Mouse (Mus musculus) T-helper 17 cell (primary cell): ENCODE data around the gene Ctnna3.
"Not testable (repeated sequence)": the region's sequence is repeated elsewhere in the genome, so short reads cannot be mapped to it uniquely, and the experiment has no call there.

Source experiments
- in situ Hi-C, 2 experiments: fragments of 300-600 bp; cut with MboI, MseI; formaldehyde crosslinking; loops; 1 replicate in 1 of 2; 2 replicates in 1 of 2; pipeline ENCODE4 v1.15.1; 2025; ENCODE audit warnings: high pct_unique_total_duplicates in 2 of 2

Ctnna3 gene

GRCm38 (mm10) chr10:64135481-64135880, 705.6 kb downstream of the Ctnna3 start:
- in situ Hi-C loops = no loop called here

DNA sequence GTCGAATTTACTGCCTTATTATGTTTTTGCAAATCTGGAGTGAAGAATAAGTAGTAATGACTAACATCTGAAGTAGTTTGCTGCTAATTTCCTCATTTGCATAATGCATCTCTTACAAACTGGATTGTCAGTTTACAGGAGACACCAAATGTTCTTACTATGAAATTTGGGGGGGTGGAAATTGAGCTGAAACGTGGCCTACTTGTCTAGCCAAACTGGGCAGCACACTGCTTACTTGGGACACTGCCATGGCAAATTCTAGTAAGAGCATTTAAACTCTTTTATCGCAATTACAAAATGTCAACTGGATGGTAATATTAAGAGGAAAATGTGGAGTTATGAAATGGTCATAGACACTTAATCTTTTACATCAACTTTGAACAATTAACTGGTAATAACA, 716.6 kb downstream of the Ctnna3 start:
- in situ Hi-C loops = no loop called here

DNA sequence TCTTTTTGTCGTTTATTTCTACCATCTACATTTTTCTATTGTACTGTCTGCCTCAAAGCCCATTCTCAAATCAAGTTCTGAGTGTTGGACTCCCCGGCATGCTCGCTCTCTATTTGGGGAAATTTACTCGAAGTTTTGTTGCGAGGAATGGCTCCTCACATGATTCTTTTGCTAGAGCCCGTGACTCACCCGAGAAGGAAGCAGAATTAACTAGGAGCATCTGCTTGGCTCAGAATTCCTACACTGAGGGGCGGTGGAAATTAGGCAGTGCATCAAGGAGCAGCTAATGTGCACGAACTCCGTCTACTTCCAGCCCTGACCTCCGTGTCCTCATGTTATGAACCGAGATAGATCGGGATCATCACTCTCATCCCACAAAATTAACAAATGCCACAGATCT, 751.8 kb downstream of the Ctnna3 start:
- in situ Hi-C loops = no loop called here

- in situ Hi-C loops = no loop called here
These were observed 752.8 kb downstream of the Ctnna3 start for GRCm38 (mm10) chr10:64182731-64183130.

DNA sequence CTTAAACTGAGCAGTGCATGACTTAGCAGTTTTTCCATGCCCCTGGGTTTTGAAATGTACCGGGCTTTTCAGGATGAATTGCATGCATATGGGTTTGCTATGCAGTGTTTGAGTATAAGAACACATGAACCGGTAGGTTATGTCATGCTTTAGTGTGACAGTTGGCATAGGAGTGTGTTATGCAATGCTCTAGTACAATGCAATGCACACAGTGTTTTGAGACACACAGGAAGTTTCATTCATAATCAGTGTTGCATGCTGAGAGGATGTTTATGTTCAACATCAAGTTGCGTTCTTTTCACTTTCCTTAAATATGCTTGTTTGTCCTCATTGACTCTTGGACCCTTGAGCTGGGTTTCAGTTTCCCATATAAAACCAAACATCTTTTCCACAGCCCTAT, 758.1 kb downstream of the Ctnna3 start:
- in situ Hi-C loops = no loop called here

DNA sequence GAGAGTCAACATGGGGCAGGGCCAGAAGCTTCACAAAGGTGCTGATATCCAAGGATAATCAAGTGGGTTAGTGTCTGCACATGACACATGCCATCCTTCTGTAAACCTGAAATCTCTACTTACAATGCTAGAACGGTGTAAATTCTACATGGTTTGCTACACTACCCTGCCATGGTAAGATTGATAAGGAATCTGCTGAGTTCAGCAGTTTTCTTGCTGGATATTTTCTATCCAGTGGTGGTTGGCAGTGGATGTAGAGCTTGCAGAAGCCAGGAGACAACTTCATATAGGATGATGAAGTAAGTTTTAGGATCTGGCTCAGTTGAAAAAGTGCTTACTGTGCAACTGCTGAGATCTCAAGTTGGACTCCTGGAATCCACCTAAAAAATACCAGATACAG, 767.7 kb downstream of the Ctnna3 start:
- in situ Hi-C loops = no loop called here

- in situ Hi-C loops = no loop called here
These were observed 785.7 kb downstream of the Ctnna3 start for GRCm38 (mm10) chr10:64215632-64216031.

DNA sequence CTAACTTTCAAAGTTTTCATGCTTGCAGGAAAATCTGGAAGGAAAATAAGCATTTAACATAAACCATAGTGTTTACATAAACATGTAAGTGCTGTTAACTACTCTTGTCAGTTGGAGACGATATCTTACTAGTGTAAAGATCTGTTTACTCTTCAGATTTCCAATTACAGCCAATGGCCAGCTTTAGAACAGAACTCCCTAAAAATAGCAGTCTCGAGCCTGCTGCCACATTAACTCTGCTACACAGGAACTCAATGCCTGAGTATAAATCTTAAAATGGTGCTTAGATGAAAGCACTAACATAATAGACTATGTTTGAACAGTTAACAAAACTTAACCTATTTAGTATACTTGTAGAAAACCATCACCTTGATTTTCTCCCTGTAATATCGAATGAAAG, 793.1 kb downstream of the Ctnna3 start:
- in situ Hi-C loops = loop anchor here in 1 of 2 experiments (10.0 kb wide), 1 partner anchor 1662 kb away; no protein-coding TSS in a partner anchor

GRCm38 (mm10) chr10:64224007-64224406, 794.1 kb downstream of the Ctnna3 start:
- in situ Hi-C loops = loop anchor here in 1 of 2 experiments (10.0 kb wide), 1 partner anchor 1661 kb away; no protein-coding TSS in a partner anchor

DNA sequence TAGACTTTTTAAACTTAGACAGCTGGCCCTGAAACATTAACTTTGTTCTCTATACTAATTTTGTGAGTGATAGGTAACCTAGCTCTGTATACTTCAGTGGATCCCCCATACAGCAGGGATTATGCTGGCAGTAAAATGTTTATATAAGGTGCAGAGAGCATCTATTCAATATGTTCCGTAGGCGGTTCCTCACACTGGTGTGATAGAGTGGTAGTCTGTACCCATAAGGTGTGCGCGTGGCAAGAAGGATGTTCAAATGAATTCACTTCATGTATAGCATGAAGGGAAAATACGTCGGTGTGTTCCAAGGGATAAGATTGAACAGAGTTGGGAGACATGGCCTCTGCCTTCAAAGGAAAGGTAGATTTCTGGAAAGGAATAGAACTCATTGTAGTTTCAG, 794.5 kb downstream of the Ctnna3 start:
- in situ Hi-C loops = loop anchor here in 1 of 2 experiments (10.0 kb wide), 1 partner anchor 1660 kb away; no protein-coding TSS in a partner anchor

- in situ Hi-C loops = loop anchor here in 1 of 2 experiments (10.0 kb wide), 1 partner anchor 1659 kb away; no protein-coding TSS in a partner anchor
These were observed 795.9 kb downstream of the Ctnna3 start for GRCm38 (mm10) chr10:64225826-64226225.

GRCm38 (mm10) chr10:64243421-64243820, 813.5 kb downstream of the Ctnna3 start:
- in situ Hi-C loops = loop anchor here in 1 of 2 experiments (5.0 kb wide), 1 partner anchor 34 kb away; no protein-coding TSS in a partner anchor

- in situ Hi-C loops = no loop called here
These were observed 838.3 kb downstream of the Ctnna3 start for GRCm38 (mm10) chr10:64268156-64268555.

DNA sequence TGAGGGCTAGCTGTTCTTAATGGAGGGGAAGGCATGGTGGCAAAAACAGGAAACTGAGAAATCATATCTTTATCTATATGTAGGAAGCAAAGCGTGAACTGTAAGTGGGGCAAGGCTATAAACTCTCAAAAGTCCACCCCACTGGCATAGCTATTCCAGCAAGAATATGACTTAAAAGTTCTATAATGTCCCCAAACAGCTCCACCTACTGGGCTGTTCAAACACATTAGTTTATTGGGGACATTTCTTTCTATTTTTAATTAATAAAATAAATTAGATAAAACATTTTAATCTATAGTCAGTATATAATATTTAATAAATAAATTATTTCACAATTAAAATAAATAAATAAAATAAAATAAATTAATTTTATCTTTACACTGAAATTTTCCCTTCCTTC, 845.2 kb downstream of the Ctnna3 start:
- in situ Hi-C loops = loop anchor here in 1 of 2 experiments (5.0 kb wide), 1 partner anchor 33 kb away; no protein-coding TSS in a partner anchor

DNA sequence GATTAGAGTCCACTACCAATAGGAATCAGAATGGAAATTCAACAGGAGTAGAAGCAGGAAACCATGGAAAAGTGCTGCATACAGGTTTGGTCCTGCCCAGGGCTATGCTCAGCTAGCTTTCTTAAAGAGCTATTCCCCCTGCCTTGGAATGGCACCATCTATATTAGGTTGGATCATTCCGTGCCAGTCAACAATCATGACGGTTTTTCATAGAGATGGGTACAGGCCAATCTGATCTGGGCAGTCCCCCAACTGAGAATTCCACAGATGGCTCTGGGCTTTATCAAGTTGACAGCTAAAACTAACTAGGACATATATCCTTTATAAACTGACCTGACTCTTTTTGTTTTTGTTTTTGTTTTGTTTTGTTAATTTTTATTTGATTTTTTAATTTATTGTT, 848.9 kb downstream of the Ctnna3 start:
- in situ Hi-C loops = loop anchor here in 1 of 2 experiments (5.0 kb wide), 1 partner anchor 37 kb away; no protein-coding TSS in a partner anchor

DNA sequence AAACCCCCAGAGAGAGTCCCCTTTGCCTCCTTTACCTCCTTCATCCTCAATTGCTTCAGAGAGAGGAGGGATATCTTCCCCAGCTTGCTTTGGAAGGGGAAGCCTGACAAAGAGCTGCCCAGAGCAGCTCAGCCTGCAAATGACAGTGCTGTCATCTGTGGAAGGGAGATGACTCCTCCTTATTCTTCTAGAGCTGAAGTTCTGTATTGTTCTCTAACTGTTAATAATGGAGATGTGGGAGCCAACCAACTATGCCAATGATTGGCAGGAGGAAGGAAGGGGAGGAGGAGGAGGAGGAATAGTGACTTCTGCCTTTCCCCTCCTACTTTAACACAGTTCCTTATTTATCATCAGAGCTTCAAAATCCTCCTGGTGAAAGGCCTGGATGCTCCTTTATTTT, 875.9 kb downstream of the Ctnna3 start:
- in situ Hi-C loops = no loop called here

DNA sequence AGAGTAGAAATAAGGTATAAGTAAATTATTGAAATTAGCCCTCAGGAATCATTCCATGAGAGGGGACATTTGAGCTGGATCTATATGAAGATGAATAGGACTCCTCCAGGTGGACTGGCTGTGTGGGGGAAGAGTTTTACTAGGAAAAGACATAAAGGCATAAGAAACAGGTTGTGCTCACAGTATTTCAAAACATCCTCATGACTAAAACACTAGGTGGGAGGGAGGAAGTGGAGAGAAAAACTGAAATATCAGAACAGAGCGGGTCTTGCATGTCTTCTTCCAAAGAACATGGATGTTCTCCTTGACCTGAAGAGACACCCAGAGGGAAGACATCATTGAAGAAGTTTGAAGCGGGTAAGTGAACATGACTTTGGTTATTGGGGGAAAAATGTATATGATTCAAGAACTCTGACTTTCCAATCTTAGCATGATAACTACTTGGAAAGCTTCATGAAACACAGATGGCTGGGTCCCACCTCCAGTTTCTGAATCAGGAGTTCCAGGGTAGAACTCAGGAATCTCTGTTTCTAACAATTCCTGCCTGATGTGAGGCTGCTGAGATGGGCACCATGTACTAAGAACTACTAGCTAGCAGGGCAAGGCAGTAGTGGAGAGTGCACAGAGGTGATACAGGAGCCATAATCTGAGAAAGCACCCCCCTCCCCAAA, 881.9 kb downstream of the Ctnna3 start:
- in situ Hi-C loops = no loop called here

DNA sequence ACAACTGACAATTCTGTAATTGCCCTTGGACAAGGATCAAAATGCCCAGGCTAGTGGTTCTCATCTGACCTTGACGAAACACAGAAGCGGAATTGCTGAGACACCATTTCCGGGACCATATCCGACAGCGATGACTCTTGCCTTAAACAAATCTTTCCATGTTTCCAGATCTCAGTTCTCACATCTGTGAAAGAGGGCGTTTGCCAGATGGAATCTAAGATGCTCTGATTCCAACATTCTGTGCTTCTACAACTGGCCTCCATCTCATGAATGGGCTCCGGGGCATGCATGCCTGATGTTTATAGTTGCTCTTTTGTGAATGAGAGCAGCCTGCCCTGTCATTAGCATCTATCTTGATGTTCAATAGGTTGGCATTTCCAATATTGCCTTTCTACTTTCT, 890.4 kb downstream of the Ctnna3 start:
- in situ Hi-C loops = no loop called here

DNA sequence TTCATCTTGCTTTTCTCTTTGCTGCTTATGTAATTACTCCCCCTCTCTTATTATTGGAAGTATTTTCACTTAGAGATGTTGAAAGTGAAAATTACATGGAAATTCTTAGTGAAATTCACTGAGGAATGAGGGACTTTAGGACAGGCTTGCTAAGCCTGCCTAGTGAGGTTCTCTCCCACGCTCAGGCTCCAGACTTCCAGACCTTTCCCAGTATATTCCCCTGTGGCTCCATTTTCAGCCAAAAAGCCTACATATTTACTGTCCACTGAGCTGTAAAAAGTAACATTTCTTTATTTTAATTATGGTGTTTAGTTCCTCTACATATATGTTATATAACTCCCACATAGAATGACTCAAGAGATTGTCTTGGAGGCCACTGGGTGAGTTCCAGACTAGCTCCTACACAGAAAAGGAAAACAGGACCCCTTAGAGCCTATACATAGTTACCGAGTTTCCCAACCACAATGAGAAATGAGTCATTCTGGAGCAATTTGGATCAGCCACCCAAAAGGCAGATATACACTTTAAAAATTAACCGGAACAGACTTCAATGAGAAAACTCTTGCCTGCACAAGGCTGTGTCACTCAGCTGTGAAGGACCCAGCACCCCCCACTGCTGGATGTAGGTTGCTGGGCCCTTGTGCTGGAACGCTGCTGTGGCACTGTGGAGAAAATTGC, 912.9 kb downstream of the Ctnna3 start:
- in situ Hi-C loops = no loop called here

GRCm38 (mm10) chr10:64373288-64373687, 943.4 kb downstream of the Ctnna3 start:
- in situ Hi-C loops = no loop called here

DNA sequence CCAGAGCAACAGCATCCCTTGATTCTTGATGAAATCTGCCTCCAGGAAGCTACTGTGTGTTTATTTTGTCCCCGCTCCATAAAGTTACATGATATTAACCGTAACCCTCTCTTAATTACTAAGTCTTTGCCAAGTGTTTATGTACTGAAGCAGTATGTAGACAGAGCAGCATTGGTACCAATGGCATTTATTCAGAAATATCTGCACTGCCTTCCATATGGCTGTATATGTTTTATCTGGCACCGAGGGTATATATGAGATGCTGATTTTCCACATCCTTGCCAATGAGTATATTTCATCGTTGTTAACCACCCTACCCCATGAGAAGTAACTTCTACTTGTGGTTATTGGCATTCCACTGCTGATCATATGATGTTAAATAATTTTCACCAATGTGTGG, 947.9 kb downstream of the Ctnna3 start:
- in situ Hi-C loops = no loop called here

- in situ Hi-C loops = no loop called here
These were observed 966.7 kb downstream of the Ctnna3 start for GRCm38 (mm10) chr10:64396579-64396978.

GRCm38 (mm10) chr10:64418396-64418795, 988.5 kb downstream of the Ctnna3 start:
- in situ Hi-C loops = not testable (repeated sequence)
